Mouse (Mus musculus): ENCODE data around the gene Zcchc10.
"Not testable (repeated sequence)": the region's sequence is repeated elsewhere in the genome, so short reads cannot be mapped to it uniquely, and the experiment has no call there.

Gene Zcchc10

DNA sequence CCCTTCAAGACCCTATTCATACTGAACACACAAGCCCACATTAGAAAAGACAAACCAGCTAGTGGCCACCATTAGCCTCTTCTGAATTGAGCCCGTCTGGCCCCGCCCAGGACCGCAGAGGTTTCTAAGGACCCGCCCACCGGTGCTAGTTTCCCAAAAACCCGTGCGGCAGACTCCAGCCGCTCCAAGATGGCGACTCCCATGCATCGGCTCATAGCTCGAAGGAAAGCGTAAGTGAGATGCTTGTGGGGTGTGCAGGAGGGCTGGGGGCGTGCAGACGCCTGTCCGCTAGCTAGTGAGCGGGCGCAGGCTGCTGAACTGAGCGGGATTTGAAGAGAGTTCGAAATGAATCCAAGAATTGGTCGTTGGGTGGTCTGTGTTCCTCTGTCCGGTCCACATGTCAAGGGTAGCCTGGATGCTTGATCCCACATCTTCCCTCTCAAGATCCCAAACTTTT, at the start of gene Zcchc10:
Gene Zcchc10 (plus strand): TSS at position 168 of the 457 bp plus-strand sequence.
- DNase-seq (ENCODE audit: low spot score) = peak; percentile 86

DNA sequence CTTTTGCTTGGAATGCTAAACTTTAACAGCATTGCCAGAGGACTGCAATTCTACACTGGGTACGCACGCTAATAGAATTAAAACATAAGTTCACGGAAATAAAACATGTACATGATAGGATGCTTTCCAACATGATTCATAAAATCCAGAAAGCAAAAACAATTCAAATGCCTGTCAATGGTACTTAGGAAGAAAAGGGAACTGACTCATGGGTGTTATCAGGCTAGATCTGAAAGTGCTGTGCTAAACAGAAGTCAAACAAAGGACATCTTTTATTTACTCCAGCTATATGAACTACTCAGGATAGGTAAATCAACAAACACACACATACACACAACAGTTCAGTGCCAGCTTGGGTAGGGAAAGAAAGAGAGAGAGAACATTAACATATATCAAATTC, 49.1 kb upstream of the Zcchc10 start:
- DNase-seq (ENCODE audit: low spot score) = no peak

- DNase-seq (ENCODE audit: low spot score) = no peak
These were observed 46.1 kb upstream of the Zcchc10 start for GRCm38 (mm10) chr11:53278411-53278810.

DNA sequence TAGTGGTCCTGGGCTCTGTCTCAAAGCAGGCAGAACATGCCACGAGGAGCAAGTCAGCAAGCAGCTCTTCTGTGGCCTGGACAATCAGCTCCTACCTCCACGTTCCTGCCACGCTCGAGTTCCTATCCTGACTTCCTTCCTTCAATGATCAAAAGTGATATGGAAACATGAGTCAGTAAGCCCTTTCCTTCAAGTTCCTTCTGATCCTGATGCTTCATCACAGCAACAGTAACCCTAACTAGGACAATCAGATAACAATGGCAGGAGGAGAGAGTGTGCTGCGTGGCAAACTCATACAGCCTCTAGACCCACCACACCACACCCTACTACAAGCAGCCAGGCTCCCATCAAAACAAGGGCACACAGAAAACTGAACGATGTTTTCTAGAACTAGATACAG, 38.6 kb upstream of the Zcchc10 start:
- DNase-seq (ENCODE audit: low spot score) = no peak

DNA sequence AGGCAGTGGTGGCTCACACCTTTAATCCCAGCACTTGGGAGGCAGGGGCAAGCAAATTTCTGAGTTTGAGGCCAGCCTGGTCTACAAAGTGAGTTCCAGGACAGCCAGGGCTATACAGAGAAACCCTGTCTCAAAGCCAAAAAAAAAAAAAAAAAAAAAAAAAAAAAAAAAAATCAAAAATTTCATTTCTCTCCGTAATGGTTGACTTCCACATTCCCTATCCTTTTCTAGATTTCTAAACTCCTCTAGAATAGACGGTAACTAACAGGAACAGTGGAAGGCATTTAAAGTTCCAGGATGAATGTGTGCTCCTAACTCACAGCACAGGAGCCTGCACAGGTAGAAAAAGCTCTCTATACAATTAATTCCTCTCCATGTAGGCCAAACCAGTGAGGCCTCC, 34.3 kb upstream of the Zcchc10 start:
- not testable (repeated sequence) for DNase-seq (ENCODE audit: low spot score)

DNA sequence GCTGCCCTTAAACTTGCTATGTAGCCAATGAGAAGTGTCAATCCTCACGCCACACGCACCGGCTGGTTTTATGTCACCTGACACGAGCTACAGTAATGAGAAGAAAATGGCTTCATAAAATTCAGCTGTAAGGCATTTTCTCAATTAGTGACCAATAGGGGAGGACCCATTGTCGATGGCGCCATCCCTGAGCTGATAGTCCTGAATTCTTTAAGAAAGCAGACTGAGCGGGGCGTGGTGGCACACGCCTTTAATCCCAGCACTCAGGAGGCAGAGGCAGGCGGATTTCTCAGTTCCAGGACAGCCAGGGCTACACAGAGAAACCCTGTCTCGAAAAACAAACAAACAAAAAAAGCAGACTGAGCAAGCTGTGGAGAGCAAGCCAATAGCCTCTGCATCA, 33.6 kb upstream of the Zcchc10 start:
- no peak for DNase-seq (ENCODE audit: low spot score)

DNA sequence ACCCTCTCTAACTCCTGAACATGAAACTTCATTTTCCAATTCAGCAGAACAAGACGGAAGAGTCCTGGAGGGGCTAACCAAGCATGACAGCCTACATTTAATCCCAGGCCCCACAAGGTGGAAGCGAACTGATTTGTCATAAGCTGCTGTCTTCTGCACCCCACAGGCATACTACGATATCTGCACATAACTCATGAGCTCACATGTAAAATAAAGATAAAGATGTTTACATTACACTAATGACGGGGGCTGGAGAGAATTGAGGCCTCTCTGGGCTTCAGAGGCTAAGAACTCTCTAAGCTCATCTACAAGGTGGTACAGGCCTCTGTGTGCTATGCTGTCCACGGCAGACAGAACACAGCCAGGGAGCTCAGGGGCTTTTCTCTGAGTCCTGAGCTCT, 30.0 kb upstream of the Zcchc10 start:
- no peak for DNase-seq (ENCODE audit: low spot score)

DNA sequence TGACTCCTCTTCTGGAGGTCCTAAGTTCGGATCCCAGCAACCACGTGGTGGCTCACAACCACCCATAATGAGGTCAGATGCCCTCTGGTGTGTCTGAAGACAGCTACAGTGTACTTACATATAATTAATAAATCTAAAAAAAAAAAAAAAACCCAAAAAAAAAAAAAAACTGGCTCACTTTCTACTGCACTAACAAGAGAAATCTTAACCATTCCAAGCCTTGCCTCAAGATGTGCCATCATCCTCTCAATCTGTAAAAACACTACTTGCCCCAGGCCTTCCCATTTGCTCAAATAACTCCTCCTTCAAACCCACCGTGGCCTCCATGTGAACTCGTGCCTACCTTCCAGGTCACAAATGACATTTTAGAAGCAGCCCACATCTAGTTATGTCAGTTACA, 27.6 kb upstream of the Zcchc10 start:
- no peak for DNase-seq (ENCODE audit: low spot score)

DNA sequence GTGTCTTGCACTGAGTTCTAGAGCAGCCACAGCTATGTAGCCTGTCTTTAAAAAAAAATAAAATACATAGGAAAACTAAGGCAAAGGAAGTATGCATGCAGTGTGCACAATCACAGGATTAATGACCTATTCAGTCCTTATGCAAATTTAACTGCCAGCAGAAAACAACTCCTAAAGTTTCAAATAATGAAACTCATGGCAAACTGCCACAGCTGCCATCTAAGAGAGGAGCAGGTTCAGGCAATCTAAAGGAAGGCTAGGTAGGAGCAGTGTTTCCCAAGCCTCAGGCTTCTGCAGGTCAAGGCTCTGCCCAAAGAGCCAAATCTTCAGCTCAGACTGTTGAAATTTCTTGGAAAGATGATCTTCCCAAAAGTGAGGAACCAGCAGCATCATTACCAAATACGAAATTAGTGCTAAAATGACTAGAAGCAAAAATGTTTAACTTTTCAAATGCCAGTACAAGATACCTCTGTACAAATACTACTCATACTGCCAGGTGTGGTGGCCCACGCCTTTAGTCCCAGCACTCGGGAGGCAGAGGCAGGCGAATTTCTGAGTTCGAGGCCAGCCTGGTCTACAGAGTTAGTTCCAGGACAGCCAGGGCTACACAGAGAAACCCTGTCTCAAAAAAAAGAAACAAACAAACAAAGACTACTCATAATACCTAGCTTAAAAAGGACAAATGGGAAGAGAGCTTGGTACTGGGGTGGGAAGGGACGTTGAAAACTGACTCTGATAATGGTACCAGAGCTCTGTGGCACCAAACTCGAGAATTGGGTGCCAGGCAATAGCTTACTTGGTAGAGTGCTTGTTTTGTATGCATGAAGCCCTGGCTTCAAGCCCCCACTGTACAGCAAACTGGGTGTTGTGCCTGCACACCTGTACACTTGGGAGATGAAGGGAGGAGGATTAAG, 26.3 kb upstream of the Zcchc10 start:
- DNase-seq (ENCODE audit: low spot score) = no peak

DNA sequence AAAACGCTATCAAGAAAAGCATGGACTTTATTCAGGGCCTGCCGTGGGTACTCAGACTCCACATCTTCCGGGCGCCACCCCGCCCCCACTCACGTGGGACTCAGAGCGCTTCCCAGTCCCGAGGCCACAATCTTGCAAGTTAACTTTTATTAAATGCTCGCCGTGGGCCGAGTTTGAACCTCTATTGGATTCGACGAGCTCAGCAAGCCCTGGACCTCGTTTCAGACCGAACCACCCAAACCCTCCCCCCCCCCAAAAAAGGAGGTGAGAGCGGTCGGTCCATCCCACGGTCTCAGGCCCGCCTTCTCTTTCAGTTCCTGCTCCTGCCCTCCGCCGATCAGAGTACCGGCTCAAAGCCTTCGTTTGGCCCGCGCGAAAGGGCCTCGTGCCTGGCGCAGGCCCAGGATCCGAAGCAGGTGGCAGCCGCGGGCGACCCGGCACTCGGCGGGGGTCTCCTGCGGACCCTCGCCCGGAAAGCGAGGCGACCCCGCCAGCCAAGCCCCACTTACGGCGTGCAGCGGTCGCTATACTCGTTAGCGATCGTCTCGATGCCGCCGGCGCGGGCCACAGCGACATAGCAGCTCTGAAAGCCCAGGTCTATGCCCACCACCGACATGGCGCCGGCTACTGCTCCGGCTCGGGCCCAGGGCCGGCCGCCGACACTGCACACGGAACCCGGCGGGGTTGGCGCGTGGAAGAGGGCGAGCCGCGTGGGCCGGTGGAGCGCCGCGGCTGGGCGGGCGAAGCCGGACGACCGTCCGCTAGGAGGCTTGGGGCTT, 24.7 kb upstream of the Zcchc10 start:
- peak; percentile 74 for DNase-seq (ENCODE audit: low spot score)

DNA sequence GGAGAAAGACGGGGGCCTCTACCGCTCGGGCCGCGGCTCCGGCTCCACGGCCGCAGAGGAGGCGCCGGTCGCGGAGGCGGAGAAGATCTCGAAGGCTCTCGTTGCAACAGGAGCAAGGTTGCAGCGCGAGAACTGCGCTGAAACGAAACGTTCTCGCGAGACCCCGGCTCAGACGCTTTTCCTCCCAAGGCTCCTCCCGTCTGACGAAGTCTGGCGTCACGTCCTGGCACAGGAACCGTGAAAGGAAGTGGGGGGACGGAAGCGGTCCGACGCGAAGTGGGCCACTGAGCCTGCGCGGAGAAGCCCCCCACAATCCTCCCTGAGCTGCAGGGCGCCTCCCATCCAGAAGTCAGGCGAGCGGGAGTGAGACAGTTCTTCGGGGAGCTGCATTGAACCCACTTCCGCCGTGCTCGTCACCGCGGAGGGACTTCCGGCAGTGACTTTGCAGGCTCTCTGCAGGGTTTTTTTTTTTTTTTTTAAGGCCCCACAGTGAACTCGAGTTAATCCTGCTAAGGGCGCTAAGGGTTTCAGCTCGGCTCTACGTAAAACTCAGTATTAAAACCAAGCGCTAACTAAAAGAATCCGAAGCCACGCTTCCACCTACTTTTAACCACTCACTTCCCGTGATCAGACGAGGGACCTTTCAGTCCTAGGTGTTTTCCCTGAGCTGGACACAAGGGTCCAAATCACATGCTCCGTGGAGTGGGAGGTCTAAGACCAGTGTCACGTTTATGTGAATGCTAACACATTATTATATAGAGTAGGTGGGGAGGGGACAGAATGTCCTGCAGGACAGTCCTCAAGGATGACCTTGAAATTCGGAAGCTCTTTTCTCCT, 23.9 kb upstream of the Zcchc10 start, which contains the start of gene Hspa4:
Gene Hspa4 (minus strand): TSS at position 128 of the 837 bp plus-strand sequence.
- peak; percentile 98 for DNase-seq (ENCODE audit: low spot score)

DNA sequence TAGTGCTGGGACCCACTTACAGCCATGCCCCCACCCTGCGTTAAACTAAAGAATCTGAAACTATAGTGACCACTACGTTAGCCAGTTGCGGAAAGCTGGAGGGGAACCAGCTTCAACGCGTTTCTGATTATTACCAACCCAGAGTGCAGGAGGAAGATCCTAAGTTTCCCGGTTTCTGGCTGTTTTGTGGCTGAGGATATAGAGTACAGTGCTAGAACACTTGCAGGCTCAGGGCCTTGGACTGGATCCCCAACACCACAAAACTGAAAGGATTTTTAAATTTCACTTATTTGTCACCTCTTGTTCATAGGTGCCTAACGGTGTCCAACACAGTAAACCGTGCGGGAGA, 23.3 kb upstream of the Zcchc10 start:
- no peak for DNase-seq (ENCODE audit: low spot score)

DNA sequence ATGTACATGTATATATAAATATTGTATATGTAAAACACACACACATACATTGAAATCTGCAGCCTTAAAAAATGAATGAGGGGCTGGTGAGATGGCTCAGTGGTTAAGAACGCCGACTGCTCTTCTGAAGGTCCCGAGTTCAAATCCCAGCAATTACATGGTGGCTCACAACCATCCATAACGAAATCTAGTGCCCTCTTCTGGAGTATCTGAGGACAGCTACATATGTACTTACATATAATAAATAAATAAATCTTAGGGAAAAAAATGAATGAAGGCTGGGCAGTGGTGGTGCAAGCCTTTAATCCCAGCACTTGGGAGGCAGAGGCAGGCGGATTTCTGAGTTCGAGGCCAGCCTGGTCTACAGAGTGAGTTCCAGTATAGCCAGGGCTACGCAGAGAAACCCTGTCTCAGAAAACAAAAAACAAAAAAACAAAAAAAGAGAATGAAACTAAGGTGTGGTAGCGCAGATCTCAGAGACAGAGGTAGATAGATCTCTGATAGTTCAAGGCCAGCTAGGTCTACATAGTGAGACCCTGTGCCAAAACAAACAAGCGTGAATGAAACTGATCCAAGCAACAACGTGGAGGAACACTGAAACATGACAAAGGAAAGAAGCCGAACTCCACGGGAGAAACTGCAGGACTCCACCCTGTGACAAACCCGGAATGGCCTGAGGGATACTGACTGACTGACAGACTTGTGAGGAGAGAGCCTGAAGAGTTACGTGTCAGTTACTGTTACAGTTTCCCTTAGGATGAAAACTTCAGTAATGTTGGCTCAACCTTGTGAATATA, 20.2 kb upstream of the Zcchc10 start:
- no peak for DNase-seq (ENCODE audit: low spot score)

DNA sequence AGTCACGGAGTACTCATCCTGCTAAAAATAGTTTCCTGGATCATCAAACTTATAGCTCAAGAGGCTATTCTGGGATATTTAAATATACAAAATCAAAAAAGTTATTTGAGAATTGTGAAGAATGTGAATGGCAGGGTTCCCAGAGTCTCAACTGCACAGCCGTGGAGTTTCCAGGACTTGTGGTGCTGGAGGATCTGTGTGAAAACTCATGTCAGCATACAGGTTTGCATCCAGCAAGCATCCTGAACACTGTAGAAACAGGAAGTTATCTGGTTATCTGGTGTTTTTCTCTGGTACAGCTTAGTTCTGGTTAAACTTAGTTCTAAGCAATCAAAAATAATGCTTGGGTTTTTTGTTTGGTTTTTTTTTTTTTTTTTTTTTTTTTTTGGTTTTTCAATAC, 17.5 kb upstream of the Zcchc10 start:
- DNase-seq (ENCODE audit: low spot score) = no peak

DNA sequence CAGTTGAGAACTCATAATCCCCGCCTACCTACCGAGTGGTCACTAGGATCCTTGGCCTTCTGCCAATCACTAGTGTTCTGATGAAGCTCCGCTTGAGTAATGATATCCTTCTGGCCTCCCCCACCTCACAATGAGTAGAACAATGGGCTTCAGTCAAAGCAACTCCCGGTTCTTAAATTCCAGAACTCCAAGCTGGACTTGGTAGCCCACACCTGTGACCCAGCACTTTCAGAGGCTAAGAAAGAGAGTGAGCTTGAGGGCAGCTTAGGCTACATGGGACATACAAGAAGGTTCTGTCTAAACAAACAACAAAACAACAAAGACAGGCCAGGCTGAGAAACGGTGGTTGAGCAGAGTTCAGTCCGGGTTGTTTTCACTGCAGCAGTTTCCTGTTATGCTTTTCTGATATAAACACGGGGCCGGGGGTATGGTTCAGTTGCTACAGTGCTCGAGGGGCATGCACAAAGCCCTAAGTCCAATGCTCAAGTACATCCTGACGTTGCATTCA, 16.9 kb upstream of the Zcchc10 start:
- no peak for DNase-seq (ENCODE audit: low spot score)

DNA sequence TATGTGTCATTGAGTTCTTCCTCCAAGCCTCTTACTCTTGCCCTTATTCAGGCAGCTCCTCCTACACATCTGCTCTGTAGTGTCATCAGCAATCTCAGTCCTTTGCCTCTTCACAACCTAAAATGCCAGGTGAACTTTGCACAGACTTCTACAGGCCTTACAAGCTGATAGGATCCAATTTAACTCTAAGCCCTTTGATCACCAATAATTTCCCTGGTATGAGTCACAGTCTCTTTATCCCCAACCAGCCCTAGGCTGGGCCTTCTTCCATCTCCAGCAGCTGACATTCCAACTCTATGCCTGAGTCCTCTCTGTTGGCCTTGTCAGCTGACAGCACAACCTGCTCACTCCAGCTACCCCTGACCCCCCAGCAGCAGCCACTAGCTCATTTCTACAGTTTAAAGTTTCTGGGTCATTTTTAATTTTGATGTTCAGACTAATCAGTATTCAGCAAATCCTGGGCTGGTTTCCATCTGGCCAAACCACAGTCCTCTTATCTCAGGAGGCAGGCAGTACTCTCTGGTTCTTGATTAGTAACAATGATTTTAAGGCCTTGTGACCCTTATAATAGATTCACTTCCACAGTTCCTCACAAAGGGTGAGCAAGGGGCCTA, 16.1 kb upstream of the Zcchc10 start:
- DNase-seq (ENCODE audit: low spot score) = no peak

DNA sequence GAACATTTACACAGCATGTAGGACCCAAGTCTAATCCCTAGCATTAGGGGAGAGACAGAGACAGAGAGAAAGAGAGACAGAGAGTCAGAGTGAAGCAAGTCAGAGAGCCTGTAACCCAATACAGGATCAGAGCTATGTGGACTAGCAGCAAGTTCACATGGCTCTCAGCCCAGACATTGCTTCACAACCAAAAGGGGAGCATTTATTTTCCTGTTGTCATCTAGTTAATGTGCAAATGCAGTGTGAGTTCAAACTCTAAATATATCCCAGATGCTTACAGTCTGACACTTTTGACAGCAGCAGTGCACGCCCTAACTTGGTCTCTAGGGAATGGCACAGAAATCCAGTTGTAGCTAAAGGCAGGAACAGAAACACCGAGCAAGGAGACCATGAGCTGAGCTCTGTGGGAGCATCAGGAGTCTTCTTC, 15.6 kb upstream of the Zcchc10 start:
- no peak for DNase-seq (ENCODE audit: low spot score)

GRCm38 (mm10) chr11:53311385-53311784, 13.1 kb upstream of the Zcchc10 start:
- DNase-seq (ENCODE audit: low spot score) = no peak

GRCm38 (mm10) chr11:53312823-53313222, 11.7 kb upstream of the Zcchc10 start:
- DNase-seq (ENCODE audit: low spot score) = not testable (repeated sequence)

DNA sequence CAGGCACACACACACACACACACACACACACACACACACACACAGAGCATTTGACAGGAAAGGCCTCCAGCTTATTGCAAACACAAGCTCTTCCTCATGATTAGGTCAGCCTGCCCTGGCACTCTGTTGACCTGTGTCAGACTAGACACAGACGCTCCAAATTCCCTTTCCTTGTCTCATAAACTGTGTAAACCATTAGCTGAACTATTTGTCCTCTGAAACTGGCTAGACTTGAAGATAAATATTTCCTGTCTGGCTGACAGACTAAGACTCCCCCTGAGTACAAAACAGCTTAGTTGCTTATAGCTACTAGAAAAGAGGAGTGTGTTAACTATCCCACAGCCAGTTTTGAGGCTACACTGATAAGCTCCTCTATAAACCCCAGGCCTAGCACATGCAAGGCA, 9.7 kb upstream of the Zcchc10 start:
- DNase-seq (ENCODE audit: low spot score) = peak; percentile 55

- no peak for DNase-seq (ENCODE audit: low spot score)
These were observed 7.5 kb upstream of the Zcchc10 start for GRCm38 (mm10) chr11:53316996-53317395.

All from yolk sac, embryonic 10.5 days (tissue).